Mouse (Mus musculus): Measurements from ENCODE around the gene Crim1. TPM values are rescaled to one million over a fixed set of nuclear protein-coding genes. Genes with fewer than 3 reads are reported as not detected.

Gene Crim1
- total and polyA plus RNA-seq, 3 experiments = 14.1 to 72.8 (median 21.9) TPM

DNA sequence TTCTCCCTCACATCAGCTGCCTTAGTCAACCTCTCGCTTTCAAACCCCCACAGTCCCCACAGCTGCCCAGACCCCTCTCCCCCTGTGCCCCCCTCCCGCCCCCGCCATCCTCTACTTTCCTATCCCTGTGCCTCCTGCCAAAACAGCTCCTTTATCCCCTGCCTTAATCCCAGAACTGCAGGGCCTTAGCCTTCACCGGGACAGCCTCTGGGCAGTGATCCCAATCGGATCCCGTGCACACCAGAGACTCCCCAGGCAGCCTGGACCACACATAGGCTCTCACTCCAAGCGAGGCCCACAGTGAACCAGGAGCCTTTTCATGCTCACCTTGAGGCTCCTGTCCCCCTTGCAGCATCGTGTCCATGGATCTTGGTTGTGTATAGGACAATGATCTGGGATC, 168.4 kb downstream of the Crim1 start:
- no peaks in the 10 kb centered on the region for H3K27me3 ChIP-seq (replicated peaks)
- no peak overlapping the region for H3K27ac ChIP-seq (ENCODE audit: insufficient read depth, low read depth)
- no peak for TF ChIP-seq ELF1 (IDR thresholded peaks at IDR 0.05; ENCODE audit: low read depth, low read length)
- TF ChIP-seq MAFK (IDR thresholded peaks at IDR 0.05; ENCODE audit: insufficient replicate concordance, low read length) = no peak
- TF ChIP-seq JUND (conservative IDR thresholded peaks at IDR 0.05; ENCODE audit: low read depth, low read length) = no peak
- TF ChIP-seq NRF1 (IDR thresholded peaks at IDR 0.05; ENCODE audit: low read depth, low read length) = no peak
- no peak for TF ChIP-seq MEF2A (IDR thresholded peaks at IDR 0.05; ENCODE audit: borderline replicate concordance, low read depth, low read length)
- no peak for TF ChIP-seq ETS1 (conservative IDR thresholded peaks at IDR 0.05; ENCODE audit: low read depth, low read length)
- no peak for TF ChIP-seq NELFE (IDR thresholded peaks at IDR 0.05; ENCODE audit: low read depth, low read length)
- TF ChIP-seq CHD2 (IDR thresholded peaks at IDR 0.05; ENCODE audit: low read length) = no peak
- no peak for TF ChIP-seq MXI1 (IDR thresholded peaks at IDR 0.05; ENCODE audit: low read depth, low read length)
- no peak for TF ChIP-seq MAX (IDR thresholded peaks at IDR 0.05; ENCODE audit: low read length)
- no peak for TF ChIP-seq RCOR1 (conservative IDR thresholded peaks at IDR 0.05; ENCODE audit: low read depth, low read length)
- TF ChIP-seq HCFC1 (IDR thresholded peaks at IDR 0.05; ENCODE audit: low read depth, low read length) = no peak
- TF ChIP-seq ZNF384 (IDR thresholded peaks at IDR 0.05; ENCODE audit: low read depth, low read length) = no peak
- no peak for TF ChIP-seq EP300 (IDR thresholded peaks at IDR 0.05; ENCODE audit: low read length)
- no peak for TF ChIP-seq POLR2AphosphoS2 (IDR thresholded peaks at IDR 0.05; ENCODE audit: low read depth, low read length)
- no peak for TF ChIP-seq SIN3A (IDR thresholded peaks at IDR 0.05; ENCODE audit: low read length)
- H3K36me3 ChIP-seq (replicated peaks in 1 of 2; ENCODE audit: control insufficient read depth in 1 of 2, insufficient read depth in 1 of 2, low read length in 1 of 2) = peaks cover 57 to 91% of the 10 kb centered on the region in 2 experiments
- H3K4me2 ChIP-seq (ENCODE audit: insufficient read depth, low read depth, poor library complexity, severe bottlenecking) = no peak overlapping the region
- no peaks in the 10 kb centered on the region for H3K9me3 ChIP-seq (replicated peaks; ENCODE audit: low read length)
- H3K9ac ChIP-seq (ENCODE audit: insufficient read depth, low read depth) = no peak overlapping the region
- no peaks in the 10 kb centered on the region for H3K79me2 ChIP-seq (replicated peaks; ENCODE audit: control insufficient read depth, extremely low read depth, insufficient read depth, poor library complexity, severe bottlenecking)
- no peak overlapping the region for H3K4me3 ChIP-seq (replicated peaks in 1 of 3; ENCODE audit: low read depth in 2 of 3, low read length in 2 of 3, poor library complexity in 1 of 3)
- in situ Hi-C loops (cut with MboI; ENCODE audit: low pct_ligation_motif_present, low pct_unique_long_range_greater_than_20kb, low sequenced_read_pairs) (loop anchor here (5.0 kb wide), 1 partner anchor 171 kb away; no protein-coding TSS in a partner anchor), dilution Hi-C loops (cut with MboI; ENCODE audit: extremely low pct_ligation_motif_present, extremely low pct_unique_long_range_greater_than_20kb, low sequenced_read_pairs) (no loop called here)
- peaks cover 9 to 36% of the 10 kb centered on the region in 2 experiments for H3K4me1 ChIP-seq (ENCODE audit: control insufficient read depth in 1 of 2, insufficient read depth in 2 of 2)
- DNase-seq (ENCODE audit: extremely low read depth) = no peak

DNA sequence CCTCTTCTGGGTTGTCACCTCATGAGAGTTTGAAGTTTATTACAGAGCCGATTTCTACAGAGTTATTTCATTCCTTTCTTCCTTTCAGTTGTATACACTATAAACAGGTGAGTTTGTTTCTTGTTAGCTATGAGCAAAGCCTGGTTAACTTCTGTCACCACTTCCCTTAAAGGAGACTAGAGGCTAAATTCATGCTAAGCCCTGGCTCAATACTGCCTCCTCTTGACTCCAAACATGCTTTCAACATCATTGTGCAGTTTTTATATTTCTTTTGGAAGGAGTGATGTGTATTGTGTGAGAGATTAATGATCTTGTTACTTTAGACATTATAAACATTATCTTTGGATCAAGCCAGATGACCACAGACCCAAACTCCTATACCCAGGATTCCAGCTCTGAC, 170.4 kb downstream of the Crim1 start:
- dilution Hi-C loops (cut with MboI; ENCODE audit: extremely low pct_ligation_motif_present, extremely low pct_unique_long_range_greater_than_20kb, low sequenced_read_pairs) = no loop called here
- DNase-seq (ENCODE audit: extremely low read depth) = no peak
- peaks cover 13 to 39% of the 10 kb centered on the region in 2 experiments for H3K4me1 ChIP-seq (ENCODE audit: control insufficient read depth in 1 of 2, insufficient read depth in 2 of 2)

More for the DNA sequence above, 170.4 kb downstream of the Crim1 start:
- in situ Hi-C loops (cut with MboI; ENCODE audit: low pct_ligation_motif_present, low pct_unique_long_range_greater_than_20kb, low sequenced_read_pairs) = no loop called here
- no peak overlapping the region for H3K9ac ChIP-seq (ENCODE audit: insufficient read depth, low read depth)
- no peak overlapping the region for H3K4me3 ChIP-seq (replicated peaks in 1 of 3; ENCODE audit: low read depth in 2 of 3, low read length in 2 of 3, poor library complexity in 1 of 3)
- H3K79me2 ChIP-seq (replicated peaks; ENCODE audit: control insufficient read depth, extremely low read depth, insufficient read depth, poor library complexity, severe bottlenecking) = no peaks in the 10 kb centered on the region
- peaks cover 49 to 84% of the 10 kb centered on the region in 2 experiments for H3K36me3 ChIP-seq (replicated peaks in 1 of 2; ENCODE audit: control insufficient read depth in 1 of 2, insufficient read depth in 1 of 2, low read length in 1 of 2)
- H3K4me2 ChIP-seq (ENCODE audit: insufficient read depth, low read depth, poor library complexity, severe bottlenecking) = no peak overlapping the region
- no peak for TF ChIP-seq TBP (conservative IDR thresholded peaks at IDR 0.05; ENCODE audit: low read depth, low read length)
- no peak for TF ChIP-seq NELFE (IDR thresholded peaks at IDR 0.05; ENCODE audit: low read depth, low read length)
- TF ChIP-seq MEF2A (IDR thresholded peaks at IDR 0.05; ENCODE audit: borderline replicate concordance, low read depth, low read length) = no peak
- TF ChIP-seq RAD21 (IDR thresholded peaks at IDR 0.05; ENCODE audit: low read depth, low read length) = peak; percentile 69
- TF ChIP-seq CTCF (conservative IDR thresholded peaks at IDR 0.05 in 1 of 2, IDR thresholded peaks at IDR 0.05 in 1 of 2; ENCODE audit: low read depth in 2 of 2, low read length in 2 of 2) = peak in 1 of 2 experiments; percentile 63; a peak in 2 of 4 replicates
- TF ChIP-seq ZNF384 (IDR thresholded peaks at IDR 0.05; ENCODE audit: low read depth, low read length) = no peak
- TF ChIP-seq BHLHE40 (IDR thresholded peaks at IDR 0.05; ENCODE audit: low read depth, low read length) = no peak
- TF ChIP-seq POLR2AphosphoS2 (IDR thresholded peaks at IDR 0.05; ENCODE audit: low read depth, low read length) = no peak
- no peak for TF ChIP-seq MAZ (IDR thresholded peaks at IDR 0.05; ENCODE audit: low read depth, low read length)
- no peak for TF ChIP-seq PAX5 (IDR thresholded peaks at IDR 0.05; ENCODE audit: low read length)
- TF ChIP-seq SMC3 (IDR thresholded peaks at IDR 0.05; ENCODE audit: low read depth, low read length) = peak; percentile 59
- no peak for TF ChIP-seq NRF1 (IDR thresholded peaks at IDR 0.05; ENCODE audit: low read depth, low read length)
- no peak for TF ChIP-seq GABPA (IDR thresholded peaks at IDR 0.05; ENCODE audit: insufficient replicate concordance, low read depth, low read length)
- no peak for TF ChIP-seq UBTF (IDR thresholded peaks at IDR 0.05; ENCODE audit: low read depth, low read length)
- no peak for TF ChIP-seq ZC3H11A (IDR thresholded peaks at IDR 0.05; ENCODE audit: low read depth, low read length)
- no peak for TF ChIP-seq USF1 (IDR thresholded peaks at IDR 0.05; ENCODE audit: low read depth, low read length)
- H3K27ac ChIP-seq (ENCODE audit: insufficient read depth, low read depth) = no peak overlapping the region
- no peaks in the 10 kb centered on the region for H3K9me3 ChIP-seq (replicated peaks; ENCODE audit: low read length)
- no peaks in the 10 kb centered on the region for H3K27me3 ChIP-seq (replicated peaks)

All from CH12.LX (cell line).